Mouse (Mus musculus) macrophage (primary cell): ENCODE data around the gene Vrk3. TPM values are rescaled to one million over a fixed set of nuclear protein-coding genes. Genes with fewer than 3 reads are reported as not detected.

Experiments used
- H3K27ac ChIP-seq: fragments of 350-480 bp; formaldehyde crosslinking; 2 replicates; pipeline ENCODE4 v1.9.0; 2021
- H3K36me3 ChIP-seq: fragments of 350-480 bp; formaldehyde crosslinking; 2 replicates; pipeline ENCODE4 v1.9.0; 2021; ENCODE audit errors: inconsistent target
- H3K4me3 ChIP-seq: fragments of 350-480 bp; formaldehyde crosslinking; 2 replicates; pipeline ENCODE4 v1.9.0; 2021; ENCODE audit errors: inconsistent target
- H3K79me2 ChIP-seq: fragments of 350-480 bp; formaldehyde crosslinking; 2 replicates; pipeline ENCODE4 v1.9.0; 2021; ENCODE audit errors: inconsistent target
- whole genome bisulfite sequencing: methylation state at CpG from one replicate; pipeline ENCODE4 v1.1.7; 2026; ENCODE audit warnings: inconsistent platforms; ENCODE audit not compliant: missing documents; 5-methylcytosine and 5-hydroxymethylcytosine counted together
- polyA plus RNA-seq: library from polyadenylated mRNA; stranded (reverse); fragments of 250-400 nt; gene quantifications from 3 replicates; pipeline ENCODE4 v1.2.4, GENCODE M21; 2018; ENCODE audit warnings: inconsistent platforms

The Vrk3 gene
- polyA plus RNA-seq, 1 experiment from 2014 or later: 68.8 TPM

DNA sequence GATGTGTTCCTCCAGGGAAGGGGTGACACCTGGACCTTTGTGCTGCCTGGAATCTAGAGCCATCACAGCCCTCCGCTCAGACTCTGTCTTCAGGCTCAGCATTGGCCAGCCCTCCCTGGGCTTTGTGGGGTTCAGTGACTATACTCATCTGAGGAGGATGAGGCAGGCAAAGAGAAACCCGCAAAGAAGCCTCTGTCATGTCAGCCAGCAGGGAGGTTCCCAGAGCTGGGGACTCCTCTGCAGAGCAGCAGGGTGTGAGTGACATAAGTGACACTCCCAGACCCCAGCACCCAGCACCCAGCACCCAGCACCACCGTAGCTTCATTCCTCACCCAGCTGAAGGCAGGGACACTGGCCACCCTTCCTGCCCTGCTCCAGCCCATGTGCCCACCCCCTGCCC is 41.3 kb downstream of the Vrk3 start:
- 84% methylated on average over 3 of the region's 3 CpGs for WGBS
- Histone ChIP-seq H3K4me3 (no peak overlapping the region), H3K36me3 (no peaks in the 10 kb centered on the region), H3K27ac (no peak overlapping the region), H3K79me2 (no peaks in the 10 kb centered on the region)

DNA sequence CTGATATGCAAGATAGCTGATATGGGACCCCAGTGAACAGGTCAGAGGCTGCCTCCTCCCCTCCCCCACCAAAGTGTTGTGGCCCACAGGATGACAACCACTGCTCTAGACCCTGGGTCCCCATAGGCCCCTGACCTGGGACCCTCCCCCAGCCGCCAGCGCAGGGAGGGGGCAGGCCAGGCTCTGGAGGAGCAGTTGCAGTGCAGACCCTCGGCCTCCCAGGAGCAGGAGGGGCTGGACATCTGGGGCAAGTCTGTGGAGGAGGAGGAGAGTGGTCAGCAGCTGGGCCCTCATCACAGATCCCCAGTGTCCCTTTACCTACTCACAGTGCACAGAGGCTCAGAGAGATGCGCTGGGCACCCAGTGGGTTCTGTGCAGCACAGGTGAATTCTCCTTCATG is 41.9 kb downstream of the Vrk3 start:
- H3K27ac ChIP-seq: no peak overlapping the region
- H3K79me2 ChIP-seq: no peaks in the 10 kb centered on the region
- no peaks in the 10 kb centered on the region for H3K36me3 ChIP-seq
- WGBS: 77% methylated on average over 3 of the region's 4 CpGs
- no peak overlapping the region for H3K4me3 ChIP-seq

DNA sequence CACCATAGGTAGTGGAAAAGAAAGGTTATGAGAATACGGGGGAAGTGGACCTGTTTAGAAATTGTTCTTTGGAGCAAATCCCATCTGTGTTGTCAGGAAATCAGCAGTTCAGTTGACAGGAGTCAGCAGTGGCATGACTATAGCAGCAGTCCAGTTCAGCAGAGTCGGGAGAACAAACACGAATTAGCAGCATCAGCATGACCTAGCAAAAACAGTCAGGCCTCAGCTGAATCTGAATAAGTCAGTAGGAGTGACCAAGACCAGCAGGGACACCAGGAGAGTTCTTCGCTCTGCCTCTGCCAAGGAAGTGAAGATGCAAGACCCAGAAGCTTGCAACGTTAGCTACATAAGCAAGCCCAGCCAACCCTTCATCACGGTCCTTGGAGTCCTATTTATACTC is 44.6 kb downstream of the Vrk3 start:
- H3K27ac ChIP-seq: peak overlapping the region; percentile 88
- H3K79me2 ChIP-seq: no peaks in the 10 kb centered on the region
- H3K4me3 ChIP-seq: no peak overlapping the region
- no peaks in the 10 kb centered on the region for H3K36me3 ChIP-seq
- 50% methylated on average over 6 of the region's 6 CpGs for WGBS

DNA sequence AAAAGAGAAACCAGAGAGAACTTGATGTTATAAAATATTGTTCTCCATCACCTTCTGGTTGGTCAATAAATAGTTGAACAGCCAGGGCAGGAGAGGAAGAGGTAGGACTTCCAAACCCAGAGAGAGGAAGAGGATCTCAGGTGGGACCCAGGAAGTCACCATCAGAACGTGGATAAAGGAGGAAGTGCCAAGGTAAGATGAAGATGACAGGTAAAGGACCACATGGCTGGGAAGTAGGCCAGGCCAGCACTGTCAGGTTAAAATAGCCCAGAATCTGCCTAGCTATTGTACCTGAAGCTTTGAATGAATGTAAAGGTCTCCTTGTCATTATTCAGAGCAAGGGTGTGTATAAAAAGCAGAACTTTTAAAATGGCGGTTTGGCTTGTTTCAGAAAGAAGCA is 60.7 kb downstream of the Vrk3 start:
- no peaks in the 10 kb centered on the region; the same call in 1 of the 2 replicates for H3K79me2 ChIP-seq
- WGBS: 68% methylated on average over 2 of the region's 2 CpGs
- no peak overlapping the region for H3K4me3 ChIP-seq
- H3K36me3 ChIP-seq: no peaks in the 10 kb centered on the region
- no peak overlapping the region for H3K27ac ChIP-seq

DNA sequence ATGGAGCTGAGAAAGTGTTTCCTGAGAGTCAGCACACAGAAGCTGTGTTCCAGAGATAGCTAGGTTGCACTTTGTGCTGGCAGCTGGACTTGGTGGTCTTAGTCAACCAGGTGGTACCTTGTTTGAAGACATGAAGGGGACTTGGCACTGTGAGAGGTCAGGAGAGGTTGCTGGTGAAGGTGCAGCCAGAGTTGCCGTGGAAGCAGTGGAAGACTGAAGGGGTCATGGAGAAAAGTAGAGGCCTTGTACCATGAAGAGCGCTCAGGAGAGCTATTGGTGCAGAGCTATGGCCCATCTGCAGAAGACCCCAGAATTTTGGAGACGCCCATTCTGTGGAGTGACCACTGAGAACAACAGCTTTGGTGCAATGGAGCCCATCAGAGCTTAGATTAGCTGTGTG is 61.3 kb downstream of the Vrk3 start:
- WGBS: 97% methylated on average over 3 of the region's 3 CpGs
- H3K79me2 ChIP-seq: no peaks in the 10 kb centered on the region; the same call in 1 of the 2 replicates

DNA sequence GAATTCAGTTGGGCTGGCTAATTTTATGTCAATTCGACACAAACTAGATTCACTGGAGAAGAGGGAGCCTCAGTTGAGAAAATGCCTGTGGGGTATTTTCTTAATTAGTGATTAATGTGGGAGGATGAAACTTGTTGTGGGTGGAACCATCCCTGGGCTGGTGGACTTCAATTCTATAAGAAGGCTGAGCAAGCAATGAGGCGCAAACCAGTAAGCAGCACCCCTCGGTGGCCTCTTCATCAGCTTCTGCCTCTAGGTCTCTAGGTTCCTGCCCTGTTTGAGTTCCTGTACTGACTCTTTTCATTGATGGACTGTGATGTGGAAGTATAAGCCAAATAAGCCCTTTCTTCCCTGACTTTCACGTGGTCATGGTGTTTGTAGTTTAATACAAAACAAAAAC is 62.2 kb downstream of the Vrk3 start:
- H3K79me2 ChIP-seq: no peaks in the 10 kb centered on the region; the same call in 1 of the 2 replicates
- no peak overlapping the region for H3K27ac ChIP-seq
- no peak overlapping the region for H3K4me3 ChIP-seq
- WGBS: 86% methylated on average over 4 of the region's 4 CpGs
- no peaks in the 10 kb centered on the region for H3K36me3 ChIP-seq

More for the DNA sequence above, 61.3 kb downstream of the Vrk3 start:
- H3K4me3 ChIP-seq: no peak overlapping the region
- H3K27ac ChIP-seq: no peak overlapping the region
- H3K36me3 ChIP-seq: no peaks in the 10 kb centered on the region

DNA sequence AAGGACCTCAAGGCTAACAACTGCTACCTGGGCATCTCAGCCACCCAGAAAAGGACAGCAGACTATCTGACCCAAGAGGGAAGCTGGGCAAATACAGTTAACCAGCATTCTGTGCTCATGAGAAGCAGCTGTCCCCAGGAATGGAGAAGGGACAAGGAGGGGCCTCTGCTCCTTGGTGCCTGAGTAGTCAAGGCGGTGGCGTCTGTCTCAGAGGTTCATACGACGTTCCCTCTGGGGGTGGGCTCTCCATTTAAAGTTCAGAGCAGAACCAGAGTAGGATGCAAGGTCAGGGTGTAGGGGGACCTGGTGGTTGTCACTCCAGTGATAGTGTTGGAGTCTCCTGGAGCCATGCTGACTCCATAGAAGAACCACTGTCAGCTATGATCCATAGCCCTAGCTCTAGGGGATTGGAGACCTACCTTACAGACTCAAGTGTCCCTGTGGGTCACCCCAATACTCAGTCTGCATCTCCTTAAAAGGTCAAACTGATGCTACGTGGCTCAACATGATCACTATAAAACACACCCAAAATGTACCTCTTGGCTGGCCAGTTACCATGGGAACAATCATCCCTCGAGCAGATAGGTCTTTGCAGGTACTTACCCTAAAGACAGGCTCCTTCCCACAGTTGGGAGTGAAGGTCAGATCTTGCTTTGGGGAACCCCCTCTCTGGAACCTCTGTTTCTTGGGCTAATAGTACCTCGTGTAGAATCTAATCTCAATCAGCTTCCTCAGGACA is 62.8 kb downstream of the Vrk3 start:
- no peaks in the 10 kb centered on the region for H3K36me3 ChIP-seq
- WGBS: 91% methylated on average over 7 of the region's 7 CpGs

DNA sequence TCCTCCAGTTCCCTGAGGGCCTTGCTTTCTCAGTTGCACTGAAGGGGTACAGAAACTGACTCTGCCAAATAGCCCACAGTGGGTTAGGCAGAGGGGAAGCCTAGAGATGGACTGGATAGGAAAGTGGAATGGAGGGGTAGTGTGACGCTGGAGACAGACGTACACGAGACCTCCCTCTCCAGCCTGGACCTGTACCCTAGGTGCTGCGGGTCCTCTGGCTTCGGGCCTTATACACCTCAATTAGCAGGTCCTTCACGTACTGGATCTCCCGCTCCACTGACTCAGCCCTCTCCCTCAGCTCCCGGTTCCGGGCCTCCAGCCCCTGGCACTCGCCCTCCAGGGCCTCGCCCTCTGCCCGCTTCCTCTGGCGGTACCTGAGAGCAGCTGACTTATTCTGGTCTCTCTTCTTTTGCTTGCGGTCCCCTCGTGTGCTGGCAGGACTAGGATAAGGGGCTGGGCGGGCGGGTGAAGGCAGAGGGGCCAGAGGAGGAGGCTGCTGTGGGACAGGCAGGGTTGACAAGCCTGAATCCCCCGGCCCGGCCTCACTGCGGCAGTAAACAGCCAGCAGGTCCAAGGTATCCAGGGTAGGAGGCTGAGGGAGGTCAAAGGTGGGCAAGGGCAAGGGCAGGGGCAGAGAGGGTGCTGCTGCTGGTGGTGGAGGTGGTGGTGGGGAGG is 64.6 kb downstream of the Vrk3 start:
- Histone ChIP-seq H3K79me2 (peaks cover 13% of the 10 kb centered on the region), H3K27ac (no peak overlapping the region), H3K36me3 (no peaks in the 10 kb centered on the region), H3K4me3 (no peak overlapping the region)
- 98% methylated on average over 15 of the region's 20 CpGs for WGBS

More for the DNA sequence above, 62.8 kb downstream of the Vrk3 start:
- Histone ChIP-seq H3K79me2 (no peaks in the 10 kb centered on the region; the same call in 1 of the 2 replicates), H3K27ac (no peak overlapping the region), H3K4me3 (no peak overlapping the region)

DNA sequence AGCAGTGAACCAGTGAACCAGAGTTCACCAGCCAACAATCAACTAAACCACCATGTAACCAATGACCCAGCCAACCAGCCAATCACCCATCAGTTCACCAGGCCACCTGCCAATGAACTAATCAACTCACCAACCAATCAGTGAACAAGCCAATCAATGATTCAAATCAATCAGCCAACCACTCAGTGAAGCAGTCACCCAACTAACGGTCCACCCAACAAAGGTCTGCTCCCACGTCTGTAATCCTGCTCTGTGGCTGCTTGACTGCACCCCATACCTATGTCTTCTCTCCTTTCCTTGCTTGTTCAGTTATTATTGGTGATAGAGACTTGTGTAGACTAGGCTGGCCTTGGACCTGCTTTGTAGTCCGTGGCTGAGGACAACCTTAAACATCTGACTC is 65.8 kb downstream of the Vrk3 start:
- Histone ChIP-seq H3K27ac (no peak overlapping the region), H3K36me3 (no peaks in the 10 kb centered on the region), H3K4me3 (no peak overlapping the region), H3K79me2 (peaks cover 25% of the 10 kb centered on the region)
- WGBS: 96% methylated on average over 3 of the region's 3 CpGs

DNA sequence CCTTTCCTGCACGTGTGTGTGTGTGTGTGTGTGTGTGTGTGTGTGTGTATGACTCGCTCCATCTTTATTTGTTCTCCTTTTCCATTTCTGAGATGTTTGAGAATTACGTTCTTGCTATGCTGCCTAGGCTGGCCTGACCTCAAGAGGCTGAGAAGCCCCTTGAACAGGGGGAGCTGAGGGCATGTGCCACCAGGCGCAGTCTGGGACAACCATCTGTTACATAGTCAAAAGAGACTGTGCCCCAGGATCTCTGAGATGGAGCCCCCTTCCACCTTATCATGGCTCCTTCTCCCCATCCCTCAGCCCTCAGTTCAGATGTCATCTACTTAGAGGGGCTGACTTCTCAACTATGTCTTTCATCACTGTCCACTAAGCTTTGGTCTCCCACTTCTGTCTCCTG is 66.2 kb downstream of the Vrk3 start:
- WGBS: 90% methylated on average over 2 of the region's 4 CpGs
- H3K4me3 ChIP-seq: no peak overlapping the region

DNA sequence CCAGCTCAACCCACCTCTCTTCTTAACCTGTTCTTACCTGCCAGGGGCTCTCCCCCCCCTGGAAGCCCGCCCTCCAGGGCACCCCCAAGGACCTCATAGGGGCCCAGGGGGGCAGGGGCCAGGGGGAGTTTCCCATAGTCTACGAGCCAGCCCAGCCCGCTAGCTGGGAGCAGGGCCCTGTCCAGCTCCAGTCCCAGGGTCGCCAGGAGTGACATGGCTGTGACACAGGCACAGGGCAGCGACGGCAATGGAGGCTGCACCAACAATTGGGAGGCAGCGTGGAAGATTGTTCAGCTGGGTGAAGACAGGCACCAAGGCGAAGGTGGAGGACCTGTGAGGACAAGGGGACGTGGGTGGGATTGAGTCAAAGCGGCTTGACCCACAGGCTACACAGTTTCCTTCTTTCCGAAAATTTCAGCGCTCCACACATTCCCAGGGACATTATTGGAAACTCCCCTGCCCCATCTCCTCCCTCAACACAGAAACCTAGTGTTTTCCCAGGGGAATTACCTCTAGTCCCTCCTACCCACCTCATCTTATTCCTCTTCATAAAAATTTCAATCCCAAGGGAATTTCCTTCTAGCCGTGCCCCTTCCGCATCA is 66.8 kb downstream of the Vrk3 start:
- 63% methylated on average over 11 of the region's 14 CpGs for WGBS
- H3K4me3 ChIP-seq: peak overlapping the region; percentile 90
- no peaks in the 10 kb centered on the region for H3K36me3 ChIP-seq

More for the DNA sequence above, 66.2 kb downstream of the Vrk3 start:
- Histone ChIP-seq H3K36me3 (no peaks in the 10 kb centered on the region), H3K79me2 (peaks cover 29% of the 10 kb centered on the region), H3K27ac (no peak overlapping the region)

DNA sequence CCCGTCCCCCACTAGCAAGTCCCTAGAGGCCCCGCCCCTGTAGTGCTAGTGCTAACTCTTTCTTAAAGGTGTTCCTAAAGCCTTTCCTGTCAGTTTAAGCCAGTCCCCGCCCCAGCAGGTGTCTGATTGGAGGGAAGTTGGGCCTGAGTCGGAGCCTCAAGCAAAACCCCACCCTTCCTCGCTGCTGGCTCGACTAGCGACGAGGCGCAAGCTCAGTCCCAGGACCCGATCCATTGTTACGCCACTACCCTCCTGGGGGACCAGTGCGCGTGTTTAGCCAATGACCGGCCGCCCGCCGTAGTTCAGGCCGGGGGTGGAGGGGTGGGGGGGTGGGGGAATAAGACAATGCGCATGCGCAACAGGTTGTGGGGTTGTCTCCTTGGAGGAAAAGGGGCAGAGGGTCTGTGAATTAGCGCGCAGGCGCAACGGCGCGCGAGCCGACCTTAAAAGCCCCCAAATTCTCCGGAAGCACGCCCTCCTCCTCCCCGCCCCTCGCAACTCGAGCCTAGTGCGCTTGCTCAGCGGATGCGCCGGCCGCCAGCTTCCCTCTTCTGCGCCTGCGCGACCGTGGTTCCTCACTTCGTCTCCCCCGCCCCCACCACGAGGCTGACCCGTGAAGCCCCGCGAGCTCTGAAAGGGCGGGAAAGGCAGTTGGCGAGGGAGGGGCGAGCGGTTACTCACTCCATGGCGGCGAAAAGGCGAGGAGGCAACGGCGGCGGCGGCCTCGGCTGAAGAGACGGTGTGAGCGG is 67.7 kb downstream of the Vrk3 start, which contains the start of the genes Nup62 and Il4i1:
TSS of gene Nup62 (plus strand) at position 368 of the 749 bp plus-strand sequence.
TSS of gene Il4i1 (plus strand) at position 667 of the 749 bp plus-strand sequence.
- Histone ChIP-seq H3K4me3 (peak within 1 kb of the TSS; percentile 90), H3K36me3 (no peaks in the 10 kb centered on the region), H3K27ac (peak within 1 kb of the TSS; percentile 93), H3K79me2 (peaks cover 44% of the 10 kb centered on the region)
- WGBS: under 1% methylated on average over 61 of the region's 62 CpGs

More for the DNA sequence above, 66.8 kb downstream of the Vrk3 start:
- Histone ChIP-seq H3K79me2 (peaks cover 35% of the 10 kb centered on the region), H3K27ac (peak overlapping the region; percentile 93)

DNA sequence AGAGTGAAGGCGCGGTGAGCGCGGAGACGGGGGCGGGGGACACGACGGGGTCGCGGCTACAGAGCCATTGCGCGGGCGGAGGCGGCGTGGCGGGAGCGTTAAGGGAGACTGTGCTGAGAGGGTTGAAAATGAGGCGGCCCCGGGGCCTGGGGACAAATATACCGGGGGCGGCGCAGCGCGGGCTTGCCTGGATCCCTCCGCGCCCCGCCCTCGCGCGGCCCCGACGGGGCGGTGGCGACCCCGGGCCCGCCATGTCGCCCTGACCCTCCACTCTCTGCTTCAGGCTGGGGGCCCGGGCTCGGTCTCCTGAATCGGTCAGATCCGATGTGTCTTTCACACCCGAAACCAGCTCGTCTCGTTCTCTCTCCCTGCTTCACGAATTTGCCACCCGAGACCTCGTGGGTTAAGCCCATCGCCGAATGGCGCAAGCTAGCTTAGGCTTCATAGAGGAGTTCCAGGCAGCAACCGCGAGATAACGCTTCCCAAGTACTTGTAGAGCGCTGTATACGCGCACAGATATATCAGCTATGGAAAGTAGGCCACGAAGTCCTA is 68.3 kb downstream of the Vrk3 start, which contains the start of gene Atf5:
TSS of gene Atf5 (minus strand) at position 189 of the 552 bp plus-strand sequence.
- under 1% methylated on average over 57 of the region's 57 CpGs for WGBS
- peak within 1 kb of the TSS; percentile 90 for H3K4me3 ChIP-seq
- H3K27ac ChIP-seq: peak within 1 kb of the TSS; percentile 93
- H3K79me2 ChIP-seq: peaks cover 50% of the 10 kb centered on the region
- no peaks in the 10 kb centered on the region for H3K36me3 ChIP-seq

DNA sequence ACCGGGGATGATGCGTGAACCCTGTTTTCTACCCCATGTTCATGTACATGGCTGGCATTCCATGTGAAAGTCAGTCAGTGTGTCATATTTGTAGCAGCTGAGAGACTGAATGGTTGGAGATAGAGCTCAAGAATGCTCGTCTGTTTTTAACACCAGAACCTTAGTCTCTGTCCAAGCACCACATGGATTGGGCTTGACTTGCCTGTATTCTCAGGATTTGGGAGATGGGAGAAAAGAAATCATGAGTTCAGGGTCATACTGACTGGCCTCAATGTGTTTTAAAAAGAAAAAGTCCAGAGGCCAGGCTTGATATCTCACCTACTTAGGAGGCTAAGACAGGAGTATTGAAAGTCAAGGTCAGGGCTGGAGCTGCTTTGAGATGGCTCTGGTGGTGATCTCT is 69.2 kb downstream of the Vrk3 start:
- Histone ChIP-seq H3K27ac (peak overlapping the region; percentile 93), H3K4me3 (peak overlapping the region; percentile 90), H3K36me3 (no peaks in the 10 kb centered on the region), H3K79me2 (peaks cover 59% of the 10 kb centered on the region)
- 20% methylated on average over 3 of the region's 3 CpGs for WGBS
